Mouse (Mus musculus) cerebellum, adult 2 months (tissue): Measurements from ENCODE around the gene Ctsw.
"Not testable (repeated sequence)": the region's sequence is repeated elsewhere in the genome, so short reads cannot be mapped to it uniquely, and the experiment has no call there.

Source experiments
- CTCF ChIP-seq: fragments of 200-500 bp; IDR thresholded peaks from 2 replicates; pipeline ENCODE4 v1.5.1; 2011; ENCODE audit warnings: low read depth, mild to moderate bottlenecking, control low read depth, low read length, moderate library complexity, borderline replicate concordance; ENCODE audit not compliant: insufficient read depth
- POLR2A ChIP-seq: fragments of 200-500 bp; IDR thresholded peaks from 2 replicates; pipeline ENCODE4 v1.6.1; 2011; ENCODE audit warnings: low read length, control low read depth, borderline replicate concordance; ENCODE audit not compliant: insufficient read depth

DNA sequence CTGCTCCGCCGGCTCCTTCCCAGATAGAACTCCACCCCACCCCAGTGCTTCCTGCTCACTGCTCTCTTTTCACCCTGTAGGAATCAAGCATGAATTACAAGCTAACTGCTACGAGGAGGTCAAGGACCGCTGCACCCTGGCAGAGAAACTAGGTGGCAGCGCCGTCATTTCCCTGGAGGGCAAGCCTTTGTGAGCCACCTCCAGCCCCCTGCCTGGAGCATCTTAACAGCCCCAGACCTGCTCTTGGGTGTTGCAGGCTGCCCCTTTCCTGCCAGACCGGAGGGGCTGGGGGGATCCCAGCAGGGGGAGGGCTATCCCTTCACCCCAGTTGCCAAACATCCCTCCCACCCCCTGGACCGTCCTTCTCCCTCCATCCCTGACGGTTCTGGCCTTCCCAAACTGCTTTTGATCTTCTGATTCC lies 25.0 kb upstream of the Ctsw start:
- not testable (repeated sequence) for TF ChIP-seq CTCF, POLR2A
